Mouse (Mus musculus) left cerebral cortex, adult 11 months (tissue): ENCODE results near the gene Gnao1.

Experiments
- DNase-seq: peaks from one replicate; pipeline ENCODE4 v3.0.0; 2022; ENCODE audit warnings: low spot score

The Gnao1 gene

GRCm38 (mm10) chr8:93946397-93946796 is 136.6 kb downstream of the Gnao1 start:
- DNase-seq = no peak

- DNase-seq = no peak
Measured at GRCm38 (mm10) chr8:93950133-93950532, 140.4 kb downstream of the Gnao1 start.

- no peak for DNase-seq
Measured at GRCm38 (mm10) chr8:93952511-93952910, 142.7 kb downstream of the Gnao1 start.

GRCm38 (mm10) chr8:93958402-93958801 is 148.6 kb downstream of the Gnao1 start:
- DNase-seq = no peak

- no peak for DNase-seq
Measured at GRCm38 (mm10) chr8:93960909-93961308, 151.1 kb downstream of the Gnao1 start.

- DNase-seq = no peak
Measured at GRCm38 (mm10) chr8:93968293-93968692, 158.5 kb downstream of the Gnao1 start.

- DNase-seq = no peak
Measured at GRCm38 (mm10) chr8:93969626-93970340, 160.0 kb downstream of the Gnao1 start.

- no peak for DNase-seq
Measured at GRCm38 (mm10) chr8:93971451-93971850, 161.7 kb downstream of the Gnao1 start.

- no peak for DNase-seq
Measured at GRCm38 (mm10) chr8:93972211-93972610, 162.4 kb downstream of the Gnao1 start.

- DNase-seq = no peak
Measured at GRCm38 (mm10) chr8:93972971-93973734, 163.4 kb downstream of the Gnao1 start.

- no peak for DNase-seq
Measured at GRCm38 (mm10) chr8:93973831-93974375, 164.1 kb downstream of the Gnao1 start.

- DNase-seq = no peak
Measured at GRCm38 (mm10) chr8:93974602-93975186, 164.9 kb downstream of the Gnao1 start.

GRCm38 (mm10) chr8:93975358-93975757 is 165.6 kb downstream of the Gnao1 start:
- DNase-seq = no peak

GRCm38 (mm10) chr8:93976446-93977211 is 166.9 kb downstream of the Gnao1 start:
- DNase-seq = no peak

GRCm38 (mm10) chr8:93980141-93980540 is 170.4 kb downstream of the Gnao1 start:
- DNase-seq = no peak

- no peak for DNase-seq
Measured at GRCm38 (mm10) chr8:93981679-93982215, 172.0 kb downstream of the Gnao1 start.

- DNase-seq = peak; percentile 36
Measured at GRCm38 (mm10) chr8:93983827-93984226, 174.1 kb downstream of the Gnao1 start.

- DNase-seq = no peak
Measured at GRCm38 (mm10) chr8:93984731-93985130, 175.0 kb downstream of the Gnao1 start.

- DNase-seq = no peak
Measured at GRCm38 (mm10) chr8:93989739-93990138, 180.0 kb downstream of the Gnao1 start.

- DNase-seq = no peak
Measured at GRCm38 (mm10) chr8:93998961-93999360, 189.2 kb downstream of the Gnao1 start.

GRCm38 (mm10) chr8:94004139-94004538 is 194.4 kb downstream of the Gnao1 start:
- DNase-seq = no peak
